Mouse (Mus musculus): Measurements from ENCODE around the gene 0610009B22Rik. TPM values are rescaled to one million over a fixed set of nuclear protein-coding genes. Genes with fewer than 3 reads are reported as not detected.

Gene 0610009B22Rik
- total RNA-seq, 2 experiments from 2014 or later: 29.1 to 31.9 TPM

DNA sequence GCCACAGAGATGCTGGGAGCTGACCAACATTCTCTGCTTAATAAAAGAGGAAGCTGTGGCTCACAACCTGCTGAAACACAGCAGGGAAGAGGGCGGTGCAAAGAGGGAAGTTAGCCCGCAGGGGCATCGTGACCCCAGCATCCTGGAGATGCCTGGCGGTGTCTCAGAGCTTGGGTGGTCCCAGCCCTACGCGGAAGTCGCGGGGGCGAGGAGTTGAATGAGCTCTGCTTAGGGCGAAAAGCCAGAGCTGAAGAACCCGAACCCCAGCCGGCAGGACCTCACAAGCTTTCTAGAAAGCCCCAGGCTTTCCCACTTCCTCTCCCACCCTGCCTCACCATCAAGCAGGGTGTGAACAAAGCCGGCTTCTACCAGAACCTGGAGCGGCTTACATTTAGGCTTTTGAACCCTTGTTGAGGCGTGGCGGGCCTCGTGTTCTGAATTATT lies 50.7 kb downstream of the 0610009B22Rik start:
- DNase-seq (ENCODE audit: low spot score in 2 of 2): no peak

DNA sequence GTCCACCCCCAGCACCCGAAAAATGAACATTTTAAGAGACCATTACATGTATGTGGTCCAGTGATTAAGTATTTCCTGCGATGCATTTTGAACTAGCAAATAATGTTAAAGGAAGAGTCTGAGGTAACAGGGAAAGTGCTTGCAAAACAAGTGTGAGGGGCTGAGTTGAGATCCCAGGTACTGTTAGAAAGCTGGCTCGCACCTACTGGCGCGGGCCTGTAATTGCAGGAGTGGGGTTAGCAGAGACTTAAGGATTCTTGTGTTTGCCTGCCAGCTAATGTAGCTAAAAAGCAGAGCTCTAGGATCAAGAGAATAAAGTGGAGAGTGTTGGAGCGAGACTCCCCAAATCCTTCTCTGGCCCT lies 52.4 kb downstream of the 0610009B22Rik start:
- DNase-seq (ENCODE audit: low spot score in 2 of 2): peak in 1 of 2 experiments; percentile 38

DNA sequence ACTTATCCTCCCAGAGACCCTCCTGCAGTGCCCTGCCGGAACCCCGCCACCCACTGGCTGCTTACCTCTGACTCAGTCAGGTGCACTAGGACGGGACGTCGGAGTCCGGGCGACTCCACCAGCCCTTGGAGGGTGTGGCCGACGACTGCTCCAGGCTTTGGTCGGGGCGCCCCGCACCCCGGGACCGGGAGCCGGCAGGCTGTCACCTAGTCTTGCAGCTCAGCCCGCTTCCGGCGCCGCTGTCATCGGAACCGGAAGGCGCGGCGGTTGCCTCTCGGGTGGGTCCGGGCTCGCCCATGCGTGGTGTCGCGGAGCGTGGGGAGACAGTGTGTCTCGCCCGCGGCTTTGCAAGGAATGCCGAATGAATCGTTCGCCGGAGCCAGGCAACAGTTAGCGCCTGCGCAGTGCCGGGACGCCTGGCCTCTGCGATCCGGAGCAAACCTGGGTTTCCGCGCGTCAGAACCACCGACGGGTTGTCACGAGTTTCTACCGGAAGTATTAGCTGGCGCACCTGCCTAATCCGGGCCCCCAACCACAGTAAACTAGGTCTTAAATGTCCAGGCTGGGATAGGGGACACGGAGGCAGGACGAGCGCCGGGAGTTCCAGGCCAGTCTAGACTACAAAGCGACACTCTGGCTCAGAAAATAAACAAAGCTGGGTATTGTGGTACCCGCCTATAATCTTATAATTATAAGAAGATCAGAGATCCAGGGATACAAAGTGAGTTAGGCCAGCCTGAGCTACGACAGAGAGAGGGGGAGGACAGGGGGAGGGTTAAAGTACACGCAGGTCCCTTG lies 53.0 kb downstream of the 0610009B22Rik start, which contains the start of gene Rmnd5b:
TSS of gene Rmnd5b (minus strand) at position 372 of the 798 bp plus-strand sequence.
- DNase-seq (ENCODE audit: low spot score in 2 of 2): peak; percentile 94

Other genes starting within 250 kb of the 0610009B22Rik start
- gene Phykpl, start 104.1 kb downstream of the 0610009B22Rik start, total RNA-seq (2021): 10 to 100 TPM in 1 of 2 experiments, 1 to 10 TPM in 1; 8.3 to 10.3 TPM
- 100 to 1,000 TPM; 238 to 239 TPM for gene Hnrnpab, start 82.0 kb downstream of the 0610009B22Rik start, total RNA-seq (2021)
- gene Nhp2, start 69.1 kb downstream of the 0610009B22Rik start, total RNA-seq (2021): 10 to 100 TPM; 56.9 to 60.4 TPM
- 10 to 100 TPM; 54.8 to 55.1 TPM for gene Rmnd5b, start 53.0 kb downstream of the 0610009B22Rik start, total RNA-seq (2021)
- 10 to 100 TPM; 14.1 to 15.5 TPM for gene N4bp3, start 38.0 kb downstream of the 0610009B22Rik start, total RNA-seq (2021)
- 1 to 10 TPM in 1 of 2 experiments, under 1 TPM in 1; 0.98 to 1.3 TPM for gene D930048N14Rik, start 37.9 kb downstream of the 0610009B22Rik start, total RNA-seq (2021)
- gene Sec24a, start 74.8 kb upstream of the 0610009B22Rik start, total RNA-seq (2021): 10 to 100 TPM; 24.8 to 25.8 TPM
- 10 to 100 TPM; 75.5 to 82.7 TPM for gene Sar1b, start 74.8 kb upstream of the 0610009B22Rik start, total RNA-seq (2021)
- gene Jade2, start 168.8 kb upstream of the 0610009B22Rik start, total RNA-seq (2021): 1 to 10 TPM; 8.3 to 8.7 TPM

Data from layer of hippocampus, postnatal 10 days (tissue).